Mouse (Mus musculus): ENCODE data around the gene Mcoln3.

DNA sequence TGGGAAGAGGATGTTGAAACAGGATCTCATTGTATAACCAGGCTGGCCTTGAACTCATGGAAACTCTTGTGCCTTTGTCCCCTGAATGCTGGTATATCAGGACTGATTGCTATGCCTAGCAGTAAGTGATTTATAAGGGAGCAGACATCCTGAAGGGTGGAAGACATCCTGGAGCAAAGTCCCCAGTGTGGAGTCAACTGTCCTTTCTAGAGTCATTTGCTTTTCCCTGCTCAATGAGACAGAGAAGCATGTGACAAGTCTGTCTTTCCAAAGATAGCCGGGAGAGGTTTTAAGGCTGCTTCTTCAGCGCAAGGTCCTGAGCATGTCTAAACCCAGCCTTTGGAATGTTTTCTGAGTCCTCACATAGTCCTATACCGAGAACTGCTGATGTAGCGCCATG lies 52.1 kb downstream of the Mcoln3 start:
- TF ChIP-seq SMC3 (IDR thresholded peaks at IDR 0.05; ENCODE audit: low read depth, low read length) (no peak), CTCF (conservative IDR thresholded peaks at IDR 0.05 in 1 of 2, IDR thresholded peaks at IDR 0.05 in 1 of 2; ENCODE audit: low read depth in 2 of 2, low read length in 2 of 2) (no peak), ZNF384 (IDR thresholded peaks at IDR 0.05; ENCODE audit: low read depth, low read length) (no peak), KAT2A (IDR thresholded peaks at IDR 0.05; ENCODE audit: insufficient replicate concordance, low read length) (no peak), POLR2A (IDR thresholded peaks at IDR 0.05; ENCODE audit: low read depth, low read length) (no peak), ZMIZ1 (IDR thresholded peaks at IDR 0.05; ENCODE audit: low read depth, low read length) (no peak), JUND (conservative IDR thresholded peaks at IDR 0.05; ENCODE audit: low read depth, low read length) (no peak), EP300 (IDR thresholded peaks at IDR 0.05; ENCODE audit: low read length) (no peak), UBTF (IDR thresholded peaks at IDR 0.05; ENCODE audit: low read depth, low read length) (no peak)
